Mouse (Mus musculus) kidney, embryonic 16.5 days (tissue): Measurements from ENCODE around the gene Stk11ip. TPM values are rescaled to one million over a fixed set of nuclear protein-coding genes. Genes with fewer than 3 reads are reported as not detected.

Experiments
- ATAC-seq: fragments of 200-750 bp; cut with Nextera tagmentation; 2 replicates; pipeline ENCODE4 v1.8.0; 2017; ENCODE audit warnings: moderate TSS enrichment; ENCODE audit not compliant: low FRiP score, low TSS enrichment
- H3K27ac ChIP-seq: fragments of 300-500 bp; sonication (generic); 2 replicates; pipeline ENCODE4 v1.5.1; 2014; ENCODE audit warnings: low read length
- H3K27me3 ChIP-seq: fragments of 300-500 bp; sonication (generic); 2 replicates; pipeline ENCODE4 v1.6.1; 2014; ENCODE audit warnings: low read length, control low read depth, mixed read lengths; ENCODE audit not compliant: insufficient read depth
- H3K36me3 ChIP-seq: fragments of 300-500 bp; sonication (generic); 2 replicates; pipeline ENCODE4 v1.6.1; 2014; ENCODE audit warnings: low read length, control low read depth, mixed read lengths; ENCODE audit not compliant: insufficient read depth
- H3K4me1 ChIP-seq: fragments of 300-500 bp; sonication (generic); 2 replicates; pipeline ENCODE4 v1.6.1; 2014; ENCODE audit warnings: low read length, control low read depth, mixed read lengths; ENCODE audit not compliant: insufficient read depth
- H3K4me2 ChIP-seq: fragments of 300-500 bp; sonication (generic); replicated peaks from 2 replicates; pipeline ENCODE4 v1.6.1; 2014; ENCODE audit warnings: low read depth, low read length
- H3K4me3 ChIP-seq: fragments of 300-500 bp; sonication (generic); 2 replicates; pipeline ENCODE4 v1.5.1; 2014; ENCODE audit warnings: mild to moderate bottlenecking, low read length
- H3K9ac ChIP-seq: fragments of 300-500 bp; sonication (generic); replicated peaks from 2 replicates; pipeline ENCODE4 v1.6.1; 2014; ENCODE audit warnings: low read length
- H3K9me3 ChIP-seq: fragments of 300-500 bp; sonication (generic); 2 replicates; pipeline ENCODE4 v1.6.1; 2016; ENCODE audit warnings: low read length, control low read depth
- WGBS: fragments of 180-500 bp; shearing (Covaris S2); extraction: QIAGEN DNeasy Blood & Tissue Kit; methylation state at CpG from one replicate; pipeline ENCODE4 v1.1.7; 2014; 5-methylcytosine and 5-hydroxymethylcytosine counted together
- polyA plus RNA-seq: library from polyadenylated mRNA; unstranded; fragments of >200 nt; fragmentation: Nextera tagmentation; extraction: Ambion mirVana; gene quantifications from 2 replicates; pipeline ENCODE4 v1.2.1, GENCODE M21; 2015

The Stk11ip gene
- polyA plus RNA-seq, 1 experiment from 2014 or later, result 28.8 TPM

DNA sequence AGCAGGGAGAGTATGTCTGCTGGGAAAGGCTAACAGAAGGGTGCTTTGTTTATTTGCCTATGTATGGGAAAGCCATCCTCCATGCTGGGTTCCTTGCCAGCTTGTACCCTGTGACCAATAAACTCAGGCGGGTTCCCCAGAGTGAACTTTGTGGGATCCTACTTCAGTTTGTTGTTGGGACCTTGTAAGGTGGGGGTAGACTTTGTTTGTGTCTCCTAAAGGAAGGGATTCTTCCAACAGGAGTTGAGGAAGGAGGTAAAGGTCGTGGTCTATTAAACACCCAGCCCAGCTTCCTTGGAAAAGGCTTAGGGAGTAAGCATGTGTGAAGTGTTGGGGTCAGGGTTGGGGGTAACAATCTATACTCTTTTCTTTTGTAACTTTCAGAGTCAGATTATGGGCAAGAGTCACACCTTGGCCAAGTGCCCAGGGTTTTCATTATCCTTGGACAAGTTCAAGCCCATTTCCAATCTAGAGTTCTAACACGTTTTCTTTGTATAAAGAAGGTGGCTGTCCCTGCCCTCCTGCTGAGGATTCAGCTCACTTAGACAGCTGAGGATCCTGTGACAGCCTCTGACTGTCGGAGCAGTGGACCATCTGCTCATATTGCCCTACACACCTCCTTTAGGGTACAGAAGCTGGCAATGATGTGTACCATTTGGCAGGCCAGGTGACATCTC, 40.0 kb downstream of the Stk11ip start:
- H3K9ac ChIP-seq, result no peak overlapping the region
- no peak overlapping the region for H3K4me2 ChIP-seq

DNA sequence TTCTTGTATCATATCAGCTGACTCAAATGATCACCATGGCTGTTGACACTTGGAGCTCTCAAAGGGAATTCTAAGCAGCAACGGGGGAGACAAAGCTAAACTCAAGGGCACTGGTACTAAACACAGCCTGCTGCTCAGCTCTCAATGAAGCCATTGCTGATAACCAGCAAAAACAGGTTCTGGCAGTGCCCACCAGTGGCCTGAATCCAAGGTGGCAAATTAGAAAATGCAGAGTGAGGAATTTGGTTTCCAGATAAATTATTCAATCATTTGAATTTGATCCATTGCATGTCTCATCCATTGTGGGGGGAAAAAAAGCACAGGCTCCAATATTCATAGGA, 40.5 kb downstream of the Stk11ip start:
- H3K4me3 ChIP-seq, result no peak overlapping the region
- no peaks in the 10 kb centered on the region for H3K27me3 ChIP-seq
- H3K9ac ChIP-seq, result no peak overlapping the region
- peaks cover 12% of the 10 kb centered on the region for H3K4me1 ChIP-seq
- no peak for ATAC-seq
- H3K4me2 ChIP-seq, result no peak overlapping the region
- no peak overlapping the region for H3K27ac ChIP-seq
- H3K9me3 ChIP-seq, result peaks cover 5% of the 10 kb centered on the region; the same call in 1 of the 2 replicates
- no peaks in the 10 kb centered on the region for H3K36me3 ChIP-seq
- WGBS, result 47% methylated on average over 1 of the region's 1 CpGs

More for the DNA sequence above, 40.0 kb downstream of the Stk11ip start:
- Histone ChIP-seq H3K4me3 (no peak overlapping the region), H3K27ac (no peak overlapping the region), H3K36me3 (no peaks in the 10 kb centered on the region), H3K9me3 (peaks cover 5% of the 10 kb centered on the region; the same call in 1 of the 2 replicates), H3K4me1 (peaks cover 12% of the 10 kb centered on the region), H3K27me3 (no peaks in the 10 kb centered on the region)
- no peak for ATAC-seq
- 33% methylated on average over 4 of the region's 4 CpGs for WGBS

- H3K4me1 ChIP-seq, result peaks cover 8% of the 10 kb centered on the region
- H3K9ac ChIP-seq, result no peak overlapping the region
- H3K36me3 ChIP-seq, result no peaks in the 10 kb centered on the region
- H3K9me3 ChIP-seq, result peaks cover 5% of the 10 kb centered on the region; the same call in 1 of the 2 replicates
- no peak overlapping the region for H3K4me3 ChIP-seq
- no peak overlapping the region for H3K27ac ChIP-seq
- no peaks in the 10 kb centered on the region for H3K27me3 ChIP-seq
- WGBS, result 94% methylated on average over 2 of the region's 2 CpGs
- no peak overlapping the region for H3K4me2 ChIP-seq
- no peak for ATAC-seq
Measured at GRCm38 (mm10) chr1:75564102-75564501, 42.8 kb downstream of the Stk11ip start.

DNA sequence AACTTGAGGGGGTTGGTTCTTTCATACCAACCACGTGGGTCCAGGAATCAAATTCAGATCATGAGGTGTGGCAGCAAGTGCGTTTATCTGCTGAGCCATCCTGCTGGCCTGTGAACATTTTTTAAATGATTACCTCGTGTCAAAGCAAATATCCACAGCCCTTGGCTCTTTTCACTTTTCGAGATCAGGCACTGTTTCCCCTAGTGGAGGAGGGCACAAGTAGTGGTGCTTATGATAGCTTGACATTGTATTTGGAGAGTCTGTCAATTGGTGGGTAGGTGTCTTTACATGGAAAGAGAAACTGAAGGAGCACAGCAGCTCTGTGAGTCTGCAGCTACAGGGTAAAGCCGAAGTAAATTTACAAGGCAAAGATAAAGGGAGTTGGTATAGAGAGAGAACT, 43.6 kb downstream of the Stk11ip start:
- Histone ChIP-seq H3K4me1 (0 out of 2 replicates have a peak, but pooled peaks cover 2% of the 10 kb centered on the region), H3K4me3 (no peak overlapping the region), H3K9me3 (peaks cover 5% of the 10 kb centered on the region; the same call in 1 of the 2 replicates), H3K36me3 (no peaks in the 10 kb centered on the region), H3K27ac (no peak overlapping the region), H3K27me3 (no peaks in the 10 kb centered on the region), H3K4me2 (no peak overlapping the region), H3K9ac (no peak overlapping the region)
- WGBS, result 61% methylated on average over 5 of the region's 5 CpGs
- no peak for ATAC-seq

DNA sequence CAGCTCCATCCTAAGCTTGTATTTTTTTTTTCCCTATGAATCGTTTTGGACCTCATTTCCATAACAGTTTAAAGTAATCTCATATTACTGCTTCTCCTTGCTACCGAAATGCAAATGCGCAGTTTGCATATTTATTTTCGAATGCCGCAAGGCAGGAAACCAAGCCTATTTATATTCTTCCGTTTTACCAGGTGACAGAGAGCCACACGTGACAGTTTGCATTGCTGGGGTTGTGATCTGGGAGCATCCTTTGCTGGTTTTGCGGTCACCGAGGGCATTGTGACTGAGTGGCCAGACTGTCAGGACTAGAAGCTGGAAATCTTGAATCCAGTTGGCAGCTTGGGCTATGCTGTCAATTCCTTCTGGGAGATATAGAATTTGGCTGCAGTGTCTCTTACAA, 44.3 kb downstream of the Stk11ip start:
- Histone ChIP-seq H3K27ac (no peak overlapping the region), H3K4me3 (no peak overlapping the region), H3K36me3 (no peaks in the 10 kb centered on the region), H3K4me1 (no peaks in the 10 kb centered on the region), H3K27me3 (no peaks in the 10 kb centered on the region), H3K4me2 (no peak overlapping the region), H3K9ac (no peak overlapping the region), H3K9me3 (peaks cover 5% of the 10 kb centered on the region; the same call in 1 of the 2 replicates)
- WGBS, result 67% methylated on average over 9 of the region's 9 CpGs
- no peak for ATAC-seq

DNA sequence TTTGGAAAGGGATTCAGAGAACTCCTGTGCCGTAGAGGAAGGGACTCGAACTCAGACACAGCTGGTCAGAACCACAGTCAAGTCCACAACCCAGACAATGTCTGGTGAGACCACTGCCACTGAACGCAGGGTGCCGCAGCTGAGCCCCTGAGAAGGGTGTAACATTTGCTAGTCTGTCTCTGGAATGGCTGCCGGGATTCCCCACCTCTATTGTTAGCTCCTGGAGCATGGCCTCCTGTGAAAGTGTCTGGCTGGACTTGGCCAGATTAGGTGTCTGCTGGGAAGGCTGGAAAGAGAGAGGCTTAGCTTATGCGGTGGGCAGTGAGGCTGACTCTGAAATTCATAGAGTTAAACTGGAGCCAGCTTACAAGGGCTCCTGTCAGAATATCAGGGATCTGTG, 49.1 kb downstream of the Stk11ip start:
- H3K4me3 ChIP-seq, result no peak overlapping the region
- WGBS, result 55% methylated on average over 6 of the region's 6 CpGs

GRCm38 (mm10) chr1:75572776-75573175, 51.4 kb downstream of the Stk11ip start:
- H3K4me1 ChIP-seq, result no peaks in the 10 kb centered on the region
- no peaks in the 10 kb centered on the region for H3K9me3 ChIP-seq
- WGBS, result 92% methylated on average over 6 of the region's 6 CpGs
- H3K27ac ChIP-seq, result no peak overlapping the region
- no peak overlapping the region for H3K9ac ChIP-seq
- no peaks in the 10 kb centered on the region for H3K36me3 ChIP-seq
- H3K4me2 ChIP-seq, result no peak overlapping the region
- H3K27me3 ChIP-seq, result no peaks in the 10 kb centered on the region
- ATAC-seq, result no peak
- H3K4me3 ChIP-seq, result no peak overlapping the region

More for the DNA sequence above, 49.1 kb downstream of the Stk11ip start:
- H3K9me3 ChIP-seq, result no peaks in the 10 kb centered on the region
- H3K9ac ChIP-seq, result no peak overlapping the region
- H3K4me1 ChIP-seq, result no peaks in the 10 kb centered on the region
- H3K27ac ChIP-seq, result no peak overlapping the region
- no peaks in the 10 kb centered on the region for H3K27me3 ChIP-seq
- no peak for ATAC-seq
- no peaks in the 10 kb centered on the region for H3K36me3 ChIP-seq
- no peak overlapping the region for H3K4me2 ChIP-seq

DNA sequence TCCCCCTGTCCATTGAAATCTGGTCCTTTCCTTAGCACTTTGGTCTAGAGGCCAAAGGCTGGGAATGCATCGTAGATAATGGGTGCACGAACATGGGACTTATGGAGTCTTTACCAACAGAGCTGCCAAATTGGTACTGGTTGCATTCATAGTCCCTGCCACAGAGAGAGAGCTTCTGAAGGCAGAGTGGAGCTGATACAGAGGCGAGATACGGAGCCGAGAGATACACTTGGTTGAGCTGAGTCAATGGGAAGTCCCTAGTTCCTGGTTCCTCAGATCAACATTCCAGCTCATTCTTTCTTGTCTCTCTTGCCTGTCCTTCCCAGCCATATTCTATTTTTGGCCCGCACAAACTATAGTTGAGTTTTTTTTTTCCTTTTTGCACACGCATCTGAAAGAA, 52.4 kb downstream of the Stk11ip start:
- no peak for ATAC-seq
- H3K4me1 ChIP-seq, result no peaks in the 10 kb centered on the region
- no peak overlapping the region for H3K27ac ChIP-seq
- H3K4me3 ChIP-seq, result no peak overlapping the region
- H3K9me3 ChIP-seq, result no peaks in the 10 kb centered on the region
- no peaks in the 10 kb centered on the region for H3K36me3 ChIP-seq
- no peak overlapping the region for H3K9ac ChIP-seq
- no peak overlapping the region for H3K4me2 ChIP-seq
- WGBS, result 85% methylated on average over 7 of the region's 7 CpGs
- H3K27me3 ChIP-seq, result no peaks in the 10 kb centered on the region

DNA sequence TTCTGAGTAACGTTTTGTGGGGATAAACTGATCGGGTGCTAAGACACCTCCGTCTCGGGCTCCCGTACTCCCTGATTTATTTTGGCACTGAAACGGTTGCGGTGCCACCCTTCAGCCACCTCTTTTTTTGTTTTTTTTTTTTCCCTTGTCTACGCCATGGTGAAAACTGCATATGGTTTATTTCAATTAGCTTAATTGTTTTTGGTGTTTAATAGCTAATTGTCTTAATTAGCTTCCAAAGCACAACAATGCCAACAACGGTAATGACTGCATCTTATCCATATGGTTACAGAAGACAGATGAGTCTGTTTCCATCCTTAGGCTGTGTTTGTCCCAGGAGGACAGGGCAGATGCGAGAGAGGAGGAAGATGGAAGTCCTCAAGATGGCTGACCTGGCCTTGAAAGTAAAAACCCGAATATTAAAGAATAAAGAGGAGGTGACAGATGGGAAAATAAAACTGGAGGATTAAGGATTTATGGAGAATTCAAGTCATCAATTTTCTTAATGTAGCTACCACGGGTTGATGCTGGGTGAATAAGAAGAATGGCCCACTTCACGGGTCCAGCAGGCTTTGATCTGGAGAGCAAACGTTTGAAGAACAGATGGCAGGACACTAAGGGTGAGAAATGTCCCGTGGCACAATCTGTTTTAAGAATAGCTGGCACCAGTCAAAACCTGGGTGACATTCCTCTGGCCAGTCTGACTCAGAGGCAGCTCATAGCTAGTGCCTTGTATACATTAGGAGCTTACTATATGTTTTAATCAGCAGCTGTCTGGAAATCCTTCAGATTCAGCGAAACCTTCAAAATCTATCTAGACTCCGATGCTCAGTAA, 53.4 kb downstream of the Stk11ip start:
- Histone ChIP-seq H3K9ac (no peak overlapping the region), H3K4me3 (no peak overlapping the region), H3K4me1 (no peaks in the 10 kb centered on the region), H3K9me3 (no peaks in the 10 kb centered on the region), H3K36me3 (no peaks in the 10 kb centered on the region), H3K27ac (no peak overlapping the region), H3K27me3 (no peaks in the 10 kb centered on the region), H3K4me2 (no peak overlapping the region)
- ATAC-seq, result no peak
- 57% methylated on average over 17 of the region's 17 CpGs for WGBS
